Mouse (Mus musculus): ENCODE results near the gene Olfr1006.
A peak's percentile ranks its signal among the peaks of the same experiment; 100 is the strongest.
"Not testable (repeated sequence)": the region's sequence is repeated elsewhere in the genome, so short reads cannot be mapped to it uniquely, and the experiment has no call there.

Gene Olfr1006

GRCm38 (mm10) chr2:85678667-85679066 is at the start of gene Olfr1006:
TSS of gene Olfr1006 (minus strand) at chr2:85678767.
- DNase-seq (ENCODE audit: low spot score in 2 of 2), result no peak

- peak; percentile 4 to 55 for DNase-seq (ENCODE audit: low spot score in 2 of 2)
Observed at GRCm38 (mm10) chr2:85725793-85726192, 47.2 kb upstream of the Olfr1006 start.

- no peak for DNase-seq (ENCODE audit: low spot score in 2 of 2)
Observed at GRCm38 (mm10) chr2:85715119-85715518, 36.6 kb upstream of the Olfr1006 start, which contains the start of gene Olfr1009. TSS of gene Olfr1009 (plus strand) at chr2:85715419.

DNA sequence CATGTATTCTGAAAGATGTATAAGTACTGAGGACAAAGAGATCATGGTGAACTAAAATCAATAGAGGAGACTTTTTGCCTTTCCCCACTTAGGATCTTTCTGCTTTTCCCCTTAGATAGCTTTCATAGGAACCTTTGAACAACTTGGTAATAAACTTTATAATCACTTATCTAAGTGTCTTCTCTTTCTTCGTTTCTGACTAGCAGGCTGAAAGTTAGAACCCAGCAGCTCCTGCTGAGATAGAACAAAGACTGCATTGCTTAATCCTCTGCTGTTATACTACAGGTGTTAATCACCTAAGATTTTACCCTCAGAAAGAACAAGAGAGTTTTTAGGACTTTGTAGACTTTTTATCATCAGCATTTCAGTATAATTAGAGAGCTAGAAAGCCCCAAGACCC is 32.6 kb upstream of the Olfr1006 start:
- no peak for DNase-seq (ENCODE audit: low spot score in 2 of 2)

DNA sequence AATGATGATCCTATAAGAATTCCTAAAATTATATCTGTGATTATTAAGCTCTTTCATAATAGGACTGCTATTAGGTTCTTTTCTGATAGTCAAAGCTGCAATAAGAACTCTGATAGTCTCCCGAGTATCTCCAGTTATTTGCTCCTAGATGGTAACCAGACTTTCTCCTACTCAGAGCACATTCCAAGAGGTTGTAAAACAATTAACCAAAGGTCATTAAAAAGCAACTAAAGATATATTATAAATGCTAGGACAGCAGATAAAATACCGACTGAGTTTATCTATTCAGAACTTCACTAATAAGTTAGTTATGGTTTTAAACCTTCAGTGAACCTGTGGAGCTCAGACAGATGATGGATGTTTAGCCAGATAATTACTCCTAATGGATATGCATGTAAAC is 32.1 kb upstream of the Olfr1006 start:
- DNase-seq (ENCODE audit: low spot score in 2 of 2), result not testable (repeated sequence)

DNA sequence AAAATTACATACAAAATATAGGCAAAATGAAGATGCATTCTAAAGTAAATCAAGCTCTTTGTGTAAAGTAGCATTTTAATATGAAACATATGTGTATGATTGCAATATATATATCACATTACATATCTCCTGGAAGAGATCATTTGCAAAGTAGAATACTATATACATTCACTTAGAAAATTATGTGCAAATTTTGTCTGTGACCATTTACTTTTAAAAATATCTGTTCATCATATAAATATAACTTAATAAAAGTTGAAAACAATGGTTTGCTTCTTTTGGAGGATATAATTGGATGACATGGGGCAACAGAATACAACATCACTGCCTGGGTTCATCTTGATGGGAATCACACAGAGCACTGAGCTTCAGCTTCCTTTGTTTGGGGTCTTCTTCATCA is 10.6 kb upstream of the Olfr1006 start, which contains the start of gene Olfr1008:
Olfr1008 (plus strand) TSS at position 301 of the 400 bp plus-strand sequence.
- DNase-seq (ENCODE audit: low spot score in 2 of 2), result no peak

DNA sequence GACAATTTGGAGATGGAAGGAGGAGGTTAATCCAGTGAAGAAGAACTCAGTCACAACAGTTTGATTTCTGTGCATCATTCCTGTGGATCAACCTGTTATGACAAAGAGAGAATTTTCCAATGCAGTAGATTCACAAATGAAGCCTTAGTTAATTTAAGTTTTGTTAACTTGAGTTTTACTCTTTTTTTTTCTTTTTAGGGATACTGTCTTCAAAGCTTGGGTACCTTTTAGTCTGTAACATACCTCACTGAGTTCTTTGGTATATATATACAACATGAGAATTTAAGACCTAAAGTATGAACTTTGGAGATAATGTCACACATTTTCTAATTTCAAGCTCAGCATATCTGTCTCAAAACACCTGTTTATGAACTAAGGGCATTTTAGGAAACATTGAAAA is 14.2 kb downstream of the Olfr1006 start, which contains the start of gene Olfr154:
Olfr154 (minus strand) TSS at position 101 of the 400 bp plus-strand sequence.
- not testable (repeated sequence) for DNase-seq (ENCODE audit: low spot score in 2 of 2)

DNA sequence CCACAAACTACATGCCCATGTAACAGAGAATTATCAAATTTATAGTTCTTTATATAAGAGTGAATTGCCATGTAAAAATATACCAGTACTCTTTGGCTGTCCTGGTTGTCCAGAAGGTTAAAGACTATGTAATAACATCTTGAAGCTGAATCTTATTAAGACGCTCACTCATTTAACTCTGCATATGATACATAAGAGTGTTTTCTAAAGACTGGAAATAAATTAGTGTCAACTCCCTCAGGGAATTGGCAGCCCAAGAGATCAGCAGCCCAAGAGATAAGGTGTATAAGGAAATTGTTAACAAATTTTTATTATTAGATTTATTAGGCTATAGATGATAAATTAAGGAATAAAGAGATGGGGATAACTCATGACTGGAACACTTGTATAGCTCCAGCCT is 28.0 kb downstream of the Olfr1006 start, which contains the start of gene Olfr1002:
Olfr1002 (minus strand) TSS at position 101 of the 400 bp plus-strand sequence.
- DNase-seq (ENCODE audit: low spot score in 2 of 2), result no peak

Measured in right cerebral cortex, adult 2 months (tissue).